Mouse (Mus musculus): ENCODE data around the gene Vmn1r178.
"Not testable (repeated sequence)": the region's sequence is repeated elsewhere in the genome, so short reads cannot be mapped to it uniquely, and the experiment has no call there.

The Vmn1r178 gene

DNA sequence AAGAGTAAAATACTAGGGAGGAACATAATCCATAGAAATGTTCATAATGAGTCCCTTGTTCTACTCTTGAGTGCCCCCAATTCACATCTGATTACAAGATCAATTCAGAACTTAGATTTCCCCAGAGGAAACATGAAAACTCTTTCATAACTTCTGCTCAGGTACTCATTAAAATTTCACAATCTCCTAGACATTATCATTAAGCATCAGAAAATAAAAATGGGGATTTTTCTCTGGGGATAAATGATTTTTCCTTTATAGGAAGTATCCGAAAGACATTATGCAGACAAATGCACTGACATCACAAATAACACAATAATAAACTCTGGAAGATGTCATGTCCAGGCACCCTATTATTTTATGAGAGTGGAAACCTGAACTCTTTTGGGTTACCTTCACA lies at the start of gene Vmn1r178:
Vmn1r178 (plus strand) TSS at position 301 of the 400 bp plus-strand sequence.
- DNase-seq = no peak

GRCm38 (mm10) chr7:23866349-23866748 lies 25.5 kb upstream of the Vmn1r178 start, which contains the start of gene Vmn1r177:
TSS of gene Vmn1r177 (minus strand) at chr7:23866449.
- not testable (repeated sequence) for DNase-seq

GRCm38 (mm10) chr7:23876918-23877317 lies 14.9 kb upstream of the Vmn1r178 start:
- not testable (repeated sequence) for DNase-seq

DNA sequence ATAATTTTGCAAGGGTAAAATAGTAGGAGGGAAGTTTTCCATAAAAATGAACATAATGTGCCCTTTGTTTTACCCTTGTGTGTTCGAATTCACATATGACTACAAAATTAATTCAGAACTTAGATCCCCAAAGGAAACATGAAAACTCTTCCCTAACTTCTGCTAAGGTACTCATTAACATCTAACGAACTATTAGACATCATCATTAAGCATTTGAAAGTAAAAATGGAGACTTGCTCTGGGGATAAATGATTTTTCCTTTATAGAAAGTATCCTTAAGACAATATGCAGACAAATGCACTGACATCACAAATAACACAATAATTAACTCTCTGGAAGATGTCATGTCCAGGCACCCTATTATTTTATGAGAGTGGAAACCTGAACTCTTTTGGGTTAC lies 34.9 kb downstream of the Vmn1r178 start, which contains the start of gene Vmn1r179:
Vmn1r179 (plus strand) TSS at position 301 of the 400 bp plus-strand sequence.
- DNase-seq = no peak
